Mouse (Mus musculus) left cerebral cortex, adult 2 months (tissue): ENCODE data around the gene Meis1. TPM values are rescaled to one million over a fixed set of nuclear protein-coding genes. Genes with fewer than 3 reads are reported as not detected.

Source experiments
- DNase-seq, 2 experiments: peaks; one replicate each; pipeline ENCODE4 v3.0.0; 2021 to 2022; ENCODE audit warnings: low spot score in 2 of 2, mixed read lengths in 1 of 2; ENCODE audit errors: extremely low spot score in 1 of 2
- H3K27ac ChIP-seq: fragments of 200-600 bp; 2 replicates; pipeline ENCODE4 v1.8.1; 2022
- H3K4me3 ChIP-seq: fragments of 200-600 bp; 2 replicates; pipeline ENCODE4 v1.8.1; 2022
- CTCF ChIP-seq: fragments of 200-600 bp; IDR thresholded peaks from 2 replicates; pipeline ENCODE4 v1.8.1; 2022; ENCODE audit warnings: antibody characterized with exemption, mild to moderate bottlenecking, moderate library complexity
- intact Hi-C: fragments of 180-260 bp; cut with DNase I; formaldehyde crosslinking; loops from one replicate; pipeline ENCODE4 v1.15.1; 2025
- total RNA-seq, 2 experiments: library from RNA; stranded (reverse); gene quantifications; 2 replicates each; pipeline ENCODE4 v1.2.3; 2021

The Meis1 gene
- total RNA-seq, 2 experiments from 2014 or later, result 4.8 to 4.9 TPM

DNA sequence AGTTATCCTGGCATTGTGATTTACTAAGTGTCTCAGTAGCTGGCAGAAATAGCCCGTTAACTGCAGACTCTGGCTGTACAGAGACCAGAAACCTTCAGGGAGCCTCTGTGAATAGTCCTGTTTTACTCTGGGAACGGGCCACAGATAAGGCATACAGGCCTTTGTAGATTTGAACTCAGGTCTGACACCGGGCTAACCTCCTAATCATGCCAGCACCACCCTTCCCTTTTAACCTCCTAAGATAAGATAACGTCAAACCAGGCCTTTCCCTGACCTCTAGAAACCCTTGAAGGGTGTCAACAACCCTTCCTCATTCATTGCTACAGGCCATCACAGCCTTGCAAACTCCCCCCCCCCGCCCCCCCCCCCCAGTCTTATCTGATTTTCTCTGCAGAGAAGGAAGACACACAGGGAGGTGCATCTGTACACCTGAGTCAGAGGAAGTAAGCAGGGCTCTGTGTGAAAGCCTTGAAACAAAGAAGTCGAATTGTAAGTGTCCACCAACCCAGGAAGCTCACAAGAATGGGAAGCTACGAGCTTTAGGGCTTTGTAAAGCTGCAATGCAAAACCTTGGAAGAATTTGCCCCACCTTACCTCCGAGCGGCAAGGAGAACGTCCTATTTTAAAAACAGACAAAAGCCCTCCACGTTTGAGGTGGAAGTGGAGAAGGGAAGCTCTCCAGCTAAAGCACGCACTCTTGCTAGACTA is 61.5 kb downstream of the Meis1 start:
- TF ChIP-seq CTCF, result no peak
- no peak for DNase-seq
- intact Hi-C loops, result no loop called here
- Histone ChIP-seq H3K27ac (no peak overlapping the region), H3K4me3 (no peak overlapping the region)

- TF ChIP-seq CTCF, result no peak
- Histone ChIP-seq H3K4me3 (no peak overlapping the region), H3K27ac (no peak overlapping the region)
- no peak for DNase-seq
- intact Hi-C loops, result no loop called here
Observed at GRCm38 (mm10) chr11:18955969-18956368, 62.8 kb downstream of the Meis1 start.

DNA sequence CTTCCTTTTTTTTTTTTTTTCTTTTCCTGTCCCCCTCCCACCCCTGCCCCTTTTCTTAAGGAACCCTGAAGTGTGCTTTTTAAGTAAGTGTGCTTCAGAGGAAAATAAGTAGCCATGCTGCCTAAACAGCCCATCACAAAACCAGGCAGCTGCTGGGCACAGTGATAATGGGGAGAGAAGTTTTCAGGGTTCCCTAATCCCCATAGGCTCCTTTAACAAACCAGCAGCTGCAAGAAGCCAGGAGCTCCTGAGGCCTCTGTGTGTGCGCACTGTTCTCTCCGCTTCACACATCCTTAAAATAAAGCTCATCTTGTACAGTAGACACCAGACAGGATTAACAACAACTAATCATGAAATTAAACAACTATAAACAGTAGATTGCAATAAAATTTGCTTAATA is 63.9 kb downstream of the Meis1 start:
- Histone ChIP-seq H3K4me3 (no peak overlapping the region), H3K27ac (no peak overlapping the region)
- TF ChIP-seq CTCF, result no peak
- intact Hi-C loops, result no loop called here
- DNase-seq, result no peak

- intact Hi-C loops, result no loop called here
- Histone ChIP-seq H3K27ac (no peak overlapping the region), H3K4me3 (no peak overlapping the region)
- TF ChIP-seq CTCF, result no peak
- DNase-seq, result no peak
Observed at GRCm38 (mm10) chr11:18953892-18954291, 64.9 kb downstream of the Meis1 start.

GRCm38 (mm10) chr11:18948600-18949295 is 70.0 kb downstream of the Meis1 start:
- intact Hi-C loops, result no loop called here
- TF ChIP-seq CTCF, result no peak
- no peak overlapping the region for H3K27ac ChIP-seq
- DNase-seq, result no peak
- no peak overlapping the region for H3K4me3 ChIP-seq

GRCm38 (mm10) chr11:18947434-18947833 is 71.4 kb downstream of the Meis1 start:
- no peak overlapping the region for H3K4me3 ChIP-seq
- intact Hi-C loops, result no loop called here

DNA sequence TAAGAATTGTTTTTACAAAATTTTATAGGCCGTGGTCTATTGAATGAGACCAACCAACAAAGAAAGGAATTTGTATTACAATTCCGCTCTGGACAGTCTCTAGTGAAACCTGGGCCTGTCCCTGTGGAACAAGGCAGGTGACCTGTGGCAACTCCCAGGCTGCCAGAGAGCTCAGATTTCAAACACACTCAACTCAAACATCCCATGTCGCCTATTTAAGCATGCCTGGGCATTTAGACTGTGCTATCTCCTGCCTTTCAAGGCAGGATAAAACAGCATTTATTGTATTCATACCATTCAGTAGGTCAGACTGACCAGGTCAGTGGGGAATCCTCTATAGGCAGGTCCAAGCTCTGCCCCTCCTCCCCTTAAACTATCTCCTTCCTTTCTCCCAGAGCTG is 73.0 kb downstream of the Meis1 start:
- TF ChIP-seq CTCF, result no peak
- Histone ChIP-seq H3K27ac (no peak overlapping the region), H3K4me3 (no peak overlapping the region)
- intact Hi-C loops, result no loop called here
- no peak for DNase-seq

More at GRCm38 (mm10) chr11:18947434-18947833, 71.4 kb downstream of the Meis1 start:
- DNase-seq, result no peak
- no peak overlapping the region for H3K27ac ChIP-seq
- TF ChIP-seq CTCF, result no peak

- H3K4me3 ChIP-seq, result no peak overlapping the region
- intact Hi-C loops, result no loop called here
- H3K27ac ChIP-seq, result no peak overlapping the region
- DNase-seq, result no peak
- no peak for TF ChIP-seq CTCF
Observed at GRCm38 (mm10) chr11:18944972-18945625, 73.7 kb downstream of the Meis1 start.

DNA sequence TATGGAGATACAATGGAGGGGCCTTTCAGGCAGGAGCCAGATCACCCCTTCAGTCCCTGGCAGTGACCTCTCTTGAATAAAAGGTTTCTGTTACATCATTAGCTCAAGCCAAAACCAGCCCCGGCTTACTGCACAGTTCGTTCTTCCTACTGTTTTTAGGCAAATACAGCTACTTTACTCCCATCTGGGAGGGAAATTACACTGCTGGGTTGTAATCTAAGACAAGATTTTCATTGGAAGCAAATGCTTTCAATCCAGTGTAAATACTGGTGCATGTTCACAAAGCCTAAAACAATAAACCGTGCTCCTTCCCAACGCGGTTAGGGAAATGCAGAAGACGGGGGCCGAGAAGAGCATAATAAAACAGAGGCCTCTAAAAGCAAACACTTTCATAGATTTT is 74.6 kb downstream of the Meis1 start:
- H3K4me3 ChIP-seq, result no peak overlapping the region
- intact Hi-C loops, result no loop called here
- H3K27ac ChIP-seq, result no peak overlapping the region
- TF ChIP-seq CTCF, result no peak
- DNase-seq, result no peak

GRCm38 (mm10) chr11:18942990-18943389 is 75.8 kb downstream of the Meis1 start:
- no peak overlapping the region for H3K27ac ChIP-seq
- no peak for TF ChIP-seq CTCF
- H3K4me3 ChIP-seq, result no peak overlapping the region
- DNase-seq, result no peak
- intact Hi-C loops, result no loop called here

- no peak overlapping the region for H3K4me3 ChIP-seq
- no peak overlapping the region for H3K27ac ChIP-seq
- intact Hi-C loops, result no loop called here
- TF ChIP-seq CTCF, result no peak
- DNase-seq, result no peak
Observed at GRCm38 (mm10) chr11:18940916-18941315, 77.9 kb downstream of the Meis1 start.

- no peak for DNase-seq
- intact Hi-C loops, result no loop called here
- Histone ChIP-seq H3K27ac (no peak overlapping the region), H3K4me3 (no peak overlapping the region)
- TF ChIP-seq CTCF, result no peak
Observed at GRCm38 (mm10) chr11:18934921-18935320, 83.9 kb downstream of the Meis1 start.
